Mouse (Mus musculus): ENCODE data around the gene Mis18bp1. TPM values are rescaled to one million over a fixed set of nuclear protein-coding genes. Genes with fewer than 3 reads are reported as not detected.

The Mis18bp1 gene
- total RNA-seq, 2 experiments from 2014 or later: 0.36 to 0.59 TPM

Other genes starting within 250 kb of the Mis18bp1 start
- gene Klhl28, start 207.1 kb downstream of the Mis18bp1 start, total RNA-seq (2021): 10 to 100 TPM; 11.7 to 14.1 TPM
- gene Togaram1, start 206.8 kb downstream of the Mis18bp1 start, total RNA-seq (2021): 10 to 100 TPM; 11.4 to 16.5 TPM
- gene Prpf39, start 136.3 kb downstream of the Mis18bp1 start, total RNA-seq (2021): 10 to 100 TPM; 12.1 to 12.7 TPM
- 100 to 1,000 TPM; 235 to 260 TPM for gene Fkbp3, start 98.6 kb downstream of the Mis18bp1 start, total RNA-seq (2021)
- 1 to 10 TPM; 4.0 to 4.6 TPM for gene Fancm, start 97.0 kb downstream of the Mis18bp1 start, total RNA-seq (2021)
- not detected for gene Wdr20rt, start 52.9 kb upstream of the Mis18bp1 start, total RNA-seq (2021)